Mouse (Mus musculus) ES-CJ7 (cell line): ENCODE results near the gene Kbtbd12.
A peak's percentile ranks its signal among the peaks of the same experiment; 100 is the strongest.

Experiments used
- DNase-seq: peaks from one replicate; pipeline ENCODE4 v3.0.0; 2011; ENCODE audit warnings: low read depth, low spot score

Kbtbd12 gene

GRCm38 (mm10) chr6:88549137-88549814 is 88.5 kb downstream of the Kbtbd12 start:
- DNase-seq = no peak

GRCm38 (mm10) chr6:88548405-88549049 is 89.2 kb downstream of the Kbtbd12 start:
- no peak for DNase-seq

GRCm38 (mm10) chr6:88545397-88545790 is 92.4 kb downstream of the Kbtbd12 start:
- DNase-seq = no peak

- no peak for DNase-seq
These were observed 92.9 kb downstream of the Kbtbd12 start for GRCm38 (mm10) chr6:88544644-88545396.

- DNase-seq = no peak
These were observed 93.5 kb downstream of the Kbtbd12 start for GRCm38 (mm10) chr6:88544241-88544640.

GRCm38 (mm10) chr6:88540093-88540755 is 97.5 kb downstream of the Kbtbd12 start:
- DNase-seq = no peak

GRCm38 (mm10) chr6:88530306-88530705 is 107.4 kb downstream of the Kbtbd12 start:
- no peak for DNase-seq

- DNase-seq = no peak
These were observed 113.7 kb downstream of the Kbtbd12 start for GRCm38 (mm10) chr6:88524056-88524455.

- no peak for DNase-seq
These were observed 114.3 kb downstream of the Kbtbd12 start for GRCm38 (mm10) chr6:88523451-88523850.

- DNase-seq = no peak
These were observed 114.7 kb downstream of the Kbtbd12 start for GRCm38 (mm10) chr6:88523043-88523442.

- no peak for DNase-seq
These were observed 115.1 kb downstream of the Kbtbd12 start for GRCm38 (mm10) chr6:88522606-88523005.

GRCm38 (mm10) chr6:88521821-88522220 is 115.9 kb downstream of the Kbtbd12 start:
- DNase-seq = no peak

GRCm38 (mm10) chr6:88518404-88519263 is 119.1 kb downstream of the Kbtbd12 start, which contains the start of gene Sec61a1:
Gene Sec61a1, minus strand, starts transcription at chr6:88518905.
- DNase-seq = peak; percentile 95

- peak; percentile 21 for DNase-seq
These were observed 119.9 kb downstream of the Kbtbd12 start for GRCm38 (mm10) chr6:88517701-88518403.

GRCm38 (mm10) chr6:88516667-88517066 is 121.1 kb downstream of the Kbtbd12 start:
- no peak for DNase-seq

- no peak for DNase-seq
These were observed 121.8 kb downstream of the Kbtbd12 start for GRCm38 (mm10) chr6:88515971-88516370.

- DNase-seq = no peak
These were observed 123.2 kb downstream of the Kbtbd12 start for GRCm38 (mm10) chr6:88514546-88514945.

GRCm38 (mm10) chr6:88513984-88514383 is 123.8 kb downstream of the Kbtbd12 start:
- no peak for DNase-seq

GRCm38 (mm10) chr6:88503044-88503443 is 134.7 kb downstream of the Kbtbd12 start:
- DNase-seq = no peak
